Mouse (Mus musculus): ENCODE measurements around the gene Zscan4e. TPM values are rescaled to one million over a fixed set of nuclear protein-coding genes. Genes with fewer than 3 reads are reported as not detected.
"Not testable (repeated sequence)": the region's sequence is repeated elsewhere in the genome, so short reads cannot be mapped to it uniquely, and the experiment has no call there.

The Zscan4e gene
- not detected in 2 replicates for polyA plus RNA-seq (2015; fragmentation: Nextera tagmentation; extraction: Ambion mirVana)

DNA sequence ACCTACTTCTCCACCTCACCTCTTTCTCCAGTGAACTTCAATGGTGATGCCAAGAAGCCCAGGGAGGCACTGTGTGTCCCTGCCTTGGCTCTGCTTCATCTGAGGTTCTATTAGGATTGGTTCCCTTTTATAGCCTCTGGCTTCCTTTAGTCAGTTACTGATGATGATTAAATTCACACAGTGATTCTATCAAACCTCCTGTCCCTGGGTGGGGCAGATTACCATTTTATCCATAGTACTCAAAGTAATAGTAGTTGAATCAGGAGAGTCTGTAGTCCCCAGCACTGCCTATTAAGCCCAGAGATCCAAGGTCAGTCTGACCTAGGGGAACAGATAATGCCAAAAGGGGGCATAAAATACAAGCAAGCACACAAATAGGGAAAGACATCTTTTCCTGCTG, at the start of gene Zscan4e:
Gene Zscan4e, minus strand, starts transcription at position 101 of the 400 bp plus-strand sequence.
- not testable (repeated sequence) for H3K27me3 ChIP-seq; H3K36me3 ChIP-seq; H3K4me3 ChIP-seq; H3K9ac ChIP-seq; H3K27ac ChIP-seq; H3K4me1 ChIP-seq (replicated peaks); H3K4me2 ChIP-seq; H3K9me3 ChIP-seq; ATAC-seq (ENCODE audit: low FRiP score)

Small RNA genes within 50 kb of the gene (microRNA-seq; reads per million reads assigned to microRNA genes)
- gene Gm23087 (not detected), gene Gm26248 (not detected)

Other genes starting within 250 kb of the Zscan4e start
- gene Zscan4-ps1, start 241.0 kb downstream of the Zscan4e start, polyA plus RNA-seq (2015; fragmentation: Nextera tagmentation; extraction: Ambion mirVana): not detected in 2 replicates
- not detected in 2 replicates for gene Zscan4d, start 144.5 kb downstream of the Zscan4e start, polyA plus RNA-seq (2015; fragmentation: Nextera tagmentation; extraction: Ambion mirVana)
- not detected in 2 replicates for gene Zscan4f, start 87.2 kb upstream of the Zscan4e start, polyA plus RNA-seq (2015; fragmentation: Nextera tagmentation; extraction: Ambion mirVana)
- not detected in 2 replicates for gene Zscan4-ps2, start 203.6 kb upstream of the Zscan4e start, polyA plus RNA-seq (2015; fragmentation: Nextera tagmentation; extraction: Ambion mirVana)

All from hindbrain, embryonic 13.5 days (tissue).